Mouse (Mus musculus): ENCODE measurements around the gene Ubl7. TPM values are rescaled to one million over a fixed set of nuclear protein-coding genes. Genes with fewer than 3 reads are reported as not detected.

Ubl7 gene
- total and polyA plus RNA-seq, 2 experiments from 2014 or later: 116 to 152 TPM

GRCm38 (mm10) chr9:57969736-57970495 is 59.1 kb downstream of the Ubl7 start:
- H3K4me3 ChIP-seq (ENCODE audit: low read length): no peak overlapping the region
- no peak overlapping the region for H3K27ac ChIP-seq
- no peak overlapping the region for H3K9ac ChIP-seq (replicated peaks; ENCODE audit: low read length)
- H3K27me3 ChIP-seq (ENCODE audit: insufficient read depth, low read length): no peaks in the 10 kb centered on the region
- peak; percentile 36 for DNase-seq (ENCODE audit: low spot score)
- no peaks in the 10 kb centered on the region for H3K36me3 ChIP-seq (ENCODE audit: insufficient read depth, low read length)
- H3K9me3 ChIP-seq (ENCODE audit: low read length): no peaks in the 10 kb centered on the region
- no peak overlapping the region for H3K4me2 ChIP-seq (ENCODE audit: low read depth, low read length)
- H3K4me1 ChIP-seq (ENCODE audit: insufficient read depth, low read length): 0 out of 2 replicates have a peak, but pooled peaks cover 6% of the 10 kb centered on the region
- 69% methylated on average over 11 of the region's 11 CpGs for WGBS
- 0 out of 2 replicates have a peak, but pooled peaks have one; percentile 40 for ATAC-seq
- TF ChIP-seq CTCF (IDR thresholded peaks at IDR 0.05; ENCODE audit: low read depth): no peak

- no peak for TF ChIP-seq CTCF (IDR thresholded peaks at IDR 0.05; ENCODE audit: low read depth)
- Histone ChIP-seq H3K36me3 (ENCODE audit: insufficient read depth, low read length) (no peaks in the 10 kb centered on the region), H3K4me3 (ENCODE audit: low read length) (no peak overlapping the region), H3K9me3 (ENCODE audit: low read length) (no peaks in the 10 kb centered on the region), H3K27ac (no peak overlapping the region), H3K27me3 (ENCODE audit: insufficient read depth, low read length) (no peaks in the 10 kb centered on the region), H3K4me2 (ENCODE audit: low read depth, low read length) (no peak overlapping the region), H3K9ac (replicated peaks; ENCODE audit: low read length) (no peak overlapping the region), H3K4me1 (ENCODE audit: insufficient read depth, low read length) (0 out of 2 replicates have a peak, but pooled peaks cover 6% of the 10 kb centered on the region)
- DNase-seq (ENCODE audit: low spot score) (no peak), ATAC-seq (no peak)
- WGBS: 84% methylated on average over 5 of the region's 5 CpGs
Measured at GRCm38 (mm10) chr9:57971413-57971812, 60.6 kb downstream of the Ubl7 start.

GRCm38 (mm10) chr9:57972141-57972591 is 61.4 kb downstream of the Ubl7 start:
- H3K36me3 ChIP-seq (ENCODE audit: insufficient read depth, low read length): no peaks in the 10 kb centered on the region
- DNase-seq (ENCODE audit: low spot score) (no peak), ATAC-seq (no peak)
- no peak overlapping the region; the same call in 1 of the 2 replicates for H3K27ac ChIP-seq
- no peaks in the 10 kb centered on the region for H3K9me3 ChIP-seq (ENCODE audit: low read length)
- H3K4me3 ChIP-seq (ENCODE audit: low read length): no peak overlapping the region
- H3K27me3 ChIP-seq (ENCODE audit: insufficient read depth, low read length): no peaks in the 10 kb centered on the region
- 0 out of 2 replicates have a peak, but pooled peaks cover 6% of the 10 kb centered on the region for H3K4me1 ChIP-seq (ENCODE audit: insufficient read depth, low read length)
- no peak overlapping the region for H3K9ac ChIP-seq (replicated peaks; ENCODE audit: low read length)
- no peak overlapping the region for H3K4me2 ChIP-seq (ENCODE audit: low read depth, low read length)
- TF ChIP-seq CTCF (IDR thresholded peaks at IDR 0.05; ENCODE audit: low read depth): no peak
- WGBS: 68% methylated on average over 9 of the region's 9 CpGs

GRCm38 (mm10) chr9:57972776-57973439 is 62.1 kb downstream of the Ubl7 start:
- H3K4me3 ChIP-seq (ENCODE audit: low read length): no peak overlapping the region
- ATAC-seq (no peak), DNase-seq (ENCODE audit: low spot score) (no peak)
- no peak overlapping the region for H3K9ac ChIP-seq (replicated peaks; ENCODE audit: low read length)
- H3K36me3 ChIP-seq (ENCODE audit: insufficient read depth, low read length): no peaks in the 10 kb centered on the region
- 68% methylated on average over 9 of the region's 9 CpGs for WGBS
- no peak overlapping the region for H3K27ac ChIP-seq
- H3K9me3 ChIP-seq (ENCODE audit: low read length): no peaks in the 10 kb centered on the region
- H3K4me2 ChIP-seq (ENCODE audit: low read depth, low read length): no peak overlapping the region
- H3K4me1 ChIP-seq (ENCODE audit: insufficient read depth, low read length): 0 out of 2 replicates have a peak, but pooled peaks cover 3% of the 10 kb centered on the region
- no peaks in the 10 kb centered on the region for H3K27me3 ChIP-seq (ENCODE audit: insufficient read depth, low read length)
- no peak for TF ChIP-seq CTCF (IDR thresholded peaks at IDR 0.05; ENCODE audit: low read depth)

GRCm38 (mm10) chr9:57973440-57974066 is 62.8 kb downstream of the Ubl7 start:
- Histone ChIP-seq H3K4me2 (ENCODE audit: low read depth, low read length) (no peak overlapping the region), H3K4me1 (ENCODE audit: insufficient read depth, low read length) (no peaks in the 10 kb centered on the region), H3K27ac (no peak overlapping the region), H3K4me3 (ENCODE audit: low read length) (no peak overlapping the region), H3K36me3 (ENCODE audit: insufficient read depth, low read length) (no peaks in the 10 kb centered on the region), H3K27me3 (ENCODE audit: insufficient read depth, low read length) (no peaks in the 10 kb centered on the region), H3K9me3 (ENCODE audit: low read length) (no peaks in the 10 kb centered on the region), H3K9ac (replicated peaks; ENCODE audit: low read length) (no peak overlapping the region)
- ATAC-seq (no peak), DNase-seq (ENCODE audit: low spot score) (no peak)
- TF ChIP-seq CTCF (IDR thresholded peaks at IDR 0.05; ENCODE audit: low read depth): no peak
- 79% methylated on average over 6 of the region's 6 CpGs for WGBS

GRCm38 (mm10) chr9:57974221-57974620 is 63.4 kb downstream of the Ubl7 start:
- no peak overlapping the region for H3K4me2 ChIP-seq (ENCODE audit: low read depth, low read length)
- H3K36me3 ChIP-seq (ENCODE audit: insufficient read depth, low read length): no peaks in the 10 kb centered on the region
- H3K4me3 ChIP-seq (ENCODE audit: low read length): no peak overlapping the region
- DNase-seq (ENCODE audit: low spot score) (no peak), ATAC-seq (no peak)
- no peak overlapping the region for H3K9ac ChIP-seq (replicated peaks; ENCODE audit: low read length)
- H3K9me3 ChIP-seq (ENCODE audit: low read length): no peaks in the 10 kb centered on the region
- TF ChIP-seq CTCF (IDR thresholded peaks at IDR 0.05; ENCODE audit: low read depth): no peak
- no peaks in the 10 kb centered on the region for H3K27me3 ChIP-seq (ENCODE audit: insufficient read depth, low read length)
- H3K4me1 ChIP-seq (ENCODE audit: insufficient read depth, low read length): no peaks in the 10 kb centered on the region
- no peak overlapping the region for H3K27ac ChIP-seq
- whole genome bisulfite sequencing: 80% methylated on average over 5 of the region's 5 CpGs
